Mouse (Mus musculus) hindbrain, embryonic 10.5 days (tissue): Measurements from ENCODE around the gene Ncoa3. TPM values are rescaled to one million over a fixed set of nuclear protein-coding genes. Genes with fewer than 3 reads are reported as not detected.

ENCODE experiments used
- DNase-seq: peaks from one replicate; pipeline ENCODE4 v3.0.0-alpha.2; 2017; ENCODE audit warnings: low spot score
- H3K27ac ChIP-seq: fragments of 300-500 bp; sonication (generic); 2 replicates; pipeline ENCODE4 v1.5.1; 2016; ENCODE audit warnings: mild to moderate bottlenecking, moderate library complexity
- H3K27me3 ChIP-seq: fragments of 300-500 bp; sonication (generic); 2 replicates; pipeline ENCODE4 v1.6.1; 2016; ENCODE audit warnings: mild to moderate bottlenecking; ENCODE audit not compliant: poor library complexity, insufficient read depth, severe bottlenecking
- H3K36me3 ChIP-seq: fragments of 300-500 bp; sonication (generic); 2 replicates; pipeline ENCODE4 v1.6.1; 2016; ENCODE audit warnings: mild to moderate bottlenecking, moderate library complexity
- H3K4me1 ChIP-seq: fragments of 300-500 bp; sonication (generic); replicated peaks from 2 replicates; pipeline ENCODE4 v1.6.1; 2016; ENCODE audit warnings: mild to moderate bottlenecking
- H3K4me3 ChIP-seq: fragments of 300-500 bp; sonication (generic); 2 replicates; pipeline ENCODE4 v1.5.1; 2016; ENCODE audit warnings: mild to moderate bottlenecking, moderate library complexity
- H3K9me3 ChIP-seq: fragments of 300-500 bp; sonication (generic); 2 replicates; pipeline ENCODE4 v1.6.1; 2016; ENCODE audit warnings: mild to moderate bottlenecking, moderate library complexity
- WGBS: fragments of 180-500 bp; shearing (Covaris S2); methylation state at CpG from one replicate; pipeline ENCODE4 v1.1.7; 2016; 5-methylcytosine and 5-hydroxymethylcytosine counted together
- polyA plus RNA-seq: library from polyadenylated mRNA; unstranded; fragments of >200 nt; fragmentation: Nextera tagmentation; extraction: Ambion mirVana; gene quantifications from 2 replicates; pipeline ENCODE4 v1.2.1, GENCODE M21; 2016

Gene Ncoa3
- polyA plus RNA-seq, 1 experiment from 2014 or later, result 14.6 TPM

DNA sequence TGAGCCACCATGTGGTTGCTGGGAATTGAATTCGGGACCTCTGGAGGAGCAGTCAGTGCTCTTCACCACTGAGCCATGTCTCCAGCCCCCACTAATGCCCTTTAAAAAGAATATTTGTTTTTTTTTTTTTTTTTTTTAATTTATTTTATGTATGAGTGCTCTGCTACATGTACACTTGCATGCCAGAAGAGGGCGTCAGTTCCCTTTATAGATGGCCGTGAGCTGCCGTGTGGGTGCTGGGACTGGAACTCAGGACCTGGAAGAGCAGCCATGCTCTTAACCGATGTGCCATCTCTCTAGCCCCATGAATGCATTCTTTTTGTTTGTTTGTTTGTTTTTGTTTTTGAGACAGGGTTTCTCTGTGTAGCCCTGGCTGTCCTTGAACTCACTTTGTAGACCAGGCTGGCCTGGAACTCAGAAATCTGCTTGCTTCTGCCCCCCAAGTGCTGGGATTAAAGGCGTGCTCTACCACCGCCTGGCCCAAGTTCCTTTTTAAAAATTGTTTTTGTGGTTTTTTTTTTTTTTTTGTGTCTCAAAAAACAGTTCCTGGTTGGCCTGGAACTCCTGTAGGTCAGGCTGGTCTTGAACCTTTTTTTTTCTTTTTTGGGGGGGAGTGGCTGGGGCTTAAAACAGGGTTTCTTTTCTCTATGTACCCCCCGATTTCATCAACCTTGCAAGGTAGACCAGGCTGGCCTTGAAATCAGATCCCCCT is 5.0 kb downstream of the Ncoa3 start:
- no peak overlapping the region for H3K27ac ChIP-seq
- H3K4me1 ChIP-seq, result peaks cover 61% of the 10 kb centered on the region
- WGBS, result 91% methylated on average over 8 of the region's 8 CpGs
- peaks cover 6% of the 10 kb centered on the region; the same call in 1 of the 2 replicates for H3K36me3 ChIP-seq
- no peak overlapping the region for H3K4me3 ChIP-seq
- DNase-seq, result no peak
- no peaks in the 10 kb centered on the region for H3K27me3 ChIP-seq
- no peaks in the 10 kb centered on the region for H3K9me3 ChIP-seq

DNA sequence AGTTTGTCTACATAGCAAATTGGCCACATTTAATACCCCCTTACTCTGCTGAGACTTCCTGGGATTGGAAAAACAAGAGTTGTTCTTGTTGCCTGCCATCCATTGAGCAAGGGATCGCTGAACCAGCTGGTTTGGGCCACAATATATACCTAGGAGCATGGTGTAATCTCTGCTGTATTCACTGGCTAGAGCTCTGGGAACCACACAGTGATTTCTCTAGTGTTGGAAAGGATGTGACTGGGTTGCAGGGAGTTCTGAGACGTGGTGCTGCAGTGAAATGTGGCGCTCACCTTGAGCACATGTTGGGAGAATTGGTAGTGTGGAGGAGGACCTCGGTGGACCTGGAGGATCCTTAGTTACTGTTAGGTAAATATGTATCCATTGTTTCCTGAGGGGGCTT is 6.5 kb downstream of the Ncoa3 start:
- no peak for DNase-seq
- Histone ChIP-seq H3K36me3 (peaks cover 6% of the 10 kb centered on the region; the same call in 1 of the 2 replicates), H3K4me3 (no peak overlapping the region), H3K27me3 (no peaks in the 10 kb centered on the region), H3K9me3 (no peaks in the 10 kb centered on the region), H3K27ac (peak overlapping the region; percentile 87), H3K4me1 (peaks cover 50% of the 10 kb centered on the region)
- 24% methylated on average over 4 of the region's 4 CpGs for WGBS

DNA sequence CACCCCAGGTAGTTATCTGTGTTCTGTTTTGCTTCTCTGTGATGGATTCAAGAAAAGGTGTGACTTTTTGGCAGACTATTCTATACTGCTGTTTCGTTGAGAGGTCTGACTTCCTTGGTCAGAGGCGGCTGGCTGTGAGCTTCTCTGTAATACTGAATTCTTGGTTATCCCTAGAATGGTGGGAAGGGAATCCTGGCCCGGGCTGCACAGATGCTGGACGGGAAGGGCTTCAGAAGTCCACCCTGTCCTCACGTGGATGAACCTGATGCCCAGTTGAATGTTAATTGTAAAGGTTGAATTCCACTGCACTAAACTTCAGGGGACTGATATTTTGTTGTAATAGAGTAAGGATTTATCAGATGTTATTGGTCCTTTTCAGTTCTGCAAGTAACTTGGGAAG is 7.4 kb downstream of the Ncoa3 start:
- DNase-seq, result peak; percentile 66
- peaks cover 48% of the 10 kb centered on the region for H3K4me1 ChIP-seq
- peak overlapping the region; percentile 87 for H3K27ac ChIP-seq
- no peaks in the 10 kb centered on the region for H3K27me3 ChIP-seq
- WGBS, result 5% methylated on average over 5 of the region's 5 CpGs
- H3K36me3 ChIP-seq, result no peaks in the 10 kb centered on the region
- no peaks in the 10 kb centered on the region for H3K9me3 ChIP-seq
- H3K4me3 ChIP-seq, result peak overlapping the region; percentile 31; the same call in 1 of the 2 replicates

DNA sequence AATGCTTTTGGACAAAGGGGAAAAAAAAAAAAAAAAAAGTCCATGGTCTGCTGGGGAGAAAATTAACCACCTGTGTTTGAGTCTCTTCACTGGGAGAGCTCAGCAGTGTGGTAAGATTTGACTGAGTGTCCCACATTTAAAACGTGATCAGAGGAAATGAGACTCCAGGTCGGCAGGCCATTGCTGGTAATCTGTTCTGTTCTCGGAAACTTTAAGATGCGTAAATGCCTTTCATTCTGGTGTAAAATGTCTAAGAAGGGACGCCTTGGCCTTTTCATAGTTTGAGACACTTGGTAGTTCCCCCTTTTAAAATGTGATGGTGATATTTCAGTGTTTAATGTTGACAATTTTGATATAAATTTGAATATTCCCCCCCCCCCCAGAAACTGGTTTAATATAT is 7.8 kb downstream of the Ncoa3 start:
- 14% methylated on average over 5 of the region's 5 CpGs for WGBS
- Histone ChIP-seq H3K36me3 (no peaks in the 10 kb centered on the region), H3K27ac (peak overlapping the region; percentile 87), H3K9me3 (no peaks in the 10 kb centered on the region), H3K4me3 (peak overlapping the region; percentile 31), H3K4me1 (peaks cover 48% of the 10 kb centered on the region), H3K27me3 (no peaks in the 10 kb centered on the region)
- DNase-seq, result no peak

DNA sequence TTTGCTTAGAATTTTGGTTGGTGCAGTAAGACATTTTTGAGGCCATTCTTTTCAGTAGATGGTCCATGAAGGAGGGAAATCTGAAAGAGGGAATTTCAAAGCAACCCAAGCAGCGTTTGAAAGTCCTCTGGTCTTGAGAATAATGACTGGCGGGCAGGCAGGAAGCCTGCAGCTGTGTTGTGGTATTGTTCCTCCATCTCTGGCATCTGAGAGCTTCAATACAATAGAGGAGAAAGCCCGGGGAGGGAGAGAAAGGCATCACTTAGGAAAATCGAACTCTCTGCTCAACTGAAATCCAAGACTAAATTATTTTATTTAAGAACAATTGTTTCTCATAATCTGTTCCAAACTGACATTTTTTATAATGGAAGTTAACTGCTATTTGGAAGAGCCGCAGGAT is 8.3 kb downstream of the Ncoa3 start:
- H3K4me3 ChIP-seq, result peak overlapping the region; percentile 31
- DNase-seq, result peak; percentile 44

DNA sequence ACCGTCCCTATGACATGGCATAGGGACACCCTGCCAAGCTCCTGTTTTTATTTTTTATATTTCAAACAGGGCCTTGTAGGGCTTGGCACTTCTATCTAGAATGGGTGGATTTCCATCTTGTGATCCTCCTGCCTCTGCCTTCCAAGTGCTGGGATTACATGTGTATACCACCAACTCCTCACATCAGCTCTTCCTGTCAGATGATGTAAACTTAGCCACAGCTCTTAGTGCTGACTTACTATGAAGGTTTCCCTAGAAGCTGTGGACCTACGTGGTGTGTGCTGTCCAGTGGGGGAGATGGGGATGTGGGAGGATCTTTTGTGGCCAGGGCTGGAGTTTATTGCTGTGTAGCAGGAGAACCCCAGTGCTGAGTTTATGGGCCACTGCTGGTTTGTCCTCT is 8.9 kb downstream of the Ncoa3 start:
- Histone ChIP-seq H3K36me3 (no peaks in the 10 kb centered on the region), H3K9me3 (no peaks in the 10 kb centered on the region), H3K4me1 (peaks cover 48% of the 10 kb centered on the region), H3K4me3 (peak overlapping the region; percentile 31), H3K27me3 (no peaks in the 10 kb centered on the region), H3K27ac (peak overlapping the region; percentile 87)
- DNase-seq, result no peak
- 26% methylated on average over 2 of the region's 2 CpGs for WGBS

More for the DNA sequence above, 8.3 kb downstream of the Ncoa3 start:
- peaks cover 48% of the 10 kb centered on the region for H3K4me1 ChIP-seq
- WGBS, result 6% methylated on average over 5 of the region's 5 CpGs
- H3K36me3 ChIP-seq, result no peaks in the 10 kb centered on the region
- no peaks in the 10 kb centered on the region for H3K27me3 ChIP-seq
- no peaks in the 10 kb centered on the region for H3K9me3 ChIP-seq
- H3K27ac ChIP-seq, result peak overlapping the region; percentile 87

DNA sequence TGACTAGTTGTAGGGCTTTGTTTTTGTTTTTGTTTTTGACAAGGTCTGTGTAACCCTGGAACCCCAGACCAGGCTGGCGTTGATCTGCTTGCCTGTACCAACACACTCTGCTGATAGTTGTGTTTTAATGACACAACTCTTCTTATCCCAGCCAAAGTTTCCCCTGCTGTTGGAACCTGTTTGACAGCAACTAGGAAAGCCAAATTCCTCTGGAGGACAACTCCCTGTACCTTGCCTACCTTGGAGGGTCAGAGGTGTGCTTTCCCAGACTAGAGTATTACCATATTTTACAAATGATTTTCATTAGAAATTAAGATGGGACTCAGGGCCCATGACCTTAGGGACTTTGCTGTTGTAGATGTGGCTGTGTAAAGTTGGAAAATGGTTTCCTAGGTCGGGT is 9.3 kb downstream of the Ncoa3 start:
- no peaks in the 10 kb centered on the region for H3K36me3 ChIP-seq
- H3K27me3 ChIP-seq, result no peaks in the 10 kb centered on the region
- WGBS, result 60% methylated on average over 2 of the region's 2 CpGs
- H3K27ac ChIP-seq, result peak overlapping the region; percentile 87
- no peak for DNase-seq
- no peaks in the 10 kb centered on the region for H3K9me3 ChIP-seq
- H3K4me1 ChIP-seq, result peaks cover 46% of the 10 kb centered on the region
- H3K4me3 ChIP-seq, result no peak overlapping the region

DNA sequence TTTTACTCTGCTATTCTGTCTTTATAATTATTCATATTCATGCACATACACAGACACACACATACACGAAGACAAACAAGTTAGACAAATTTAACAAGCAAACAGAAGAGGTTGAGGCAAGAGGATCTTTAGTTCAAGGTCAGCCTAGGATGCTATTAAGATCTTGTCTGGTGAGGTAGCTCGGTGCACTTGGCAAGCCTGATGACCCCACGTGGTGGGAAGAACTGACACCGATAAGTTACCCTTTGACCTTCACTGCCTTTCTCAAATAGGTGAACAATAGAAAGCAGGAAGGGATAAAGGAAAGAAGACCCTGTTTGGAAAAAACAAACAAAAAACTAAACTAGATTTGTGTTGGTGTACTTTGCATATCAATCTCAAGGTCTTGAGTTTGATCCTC is 10.0 kb downstream of the Ncoa3 start:
- H3K27ac ChIP-seq, result peak overlapping the region; percentile 87; the same call in 1 of the 2 replicates
- H3K9me3 ChIP-seq, result no peaks in the 10 kb centered on the region
- H3K27me3 ChIP-seq, result no peaks in the 10 kb centered on the region
- no peak overlapping the region for H3K4me3 ChIP-seq
- no peaks in the 10 kb centered on the region for H3K36me3 ChIP-seq
- no peak for DNase-seq
- 54% methylated on average over 4 of the region's 4 CpGs for WGBS
- peaks cover 45% of the 10 kb centered on the region for H3K4me1 ChIP-seq

DNA sequence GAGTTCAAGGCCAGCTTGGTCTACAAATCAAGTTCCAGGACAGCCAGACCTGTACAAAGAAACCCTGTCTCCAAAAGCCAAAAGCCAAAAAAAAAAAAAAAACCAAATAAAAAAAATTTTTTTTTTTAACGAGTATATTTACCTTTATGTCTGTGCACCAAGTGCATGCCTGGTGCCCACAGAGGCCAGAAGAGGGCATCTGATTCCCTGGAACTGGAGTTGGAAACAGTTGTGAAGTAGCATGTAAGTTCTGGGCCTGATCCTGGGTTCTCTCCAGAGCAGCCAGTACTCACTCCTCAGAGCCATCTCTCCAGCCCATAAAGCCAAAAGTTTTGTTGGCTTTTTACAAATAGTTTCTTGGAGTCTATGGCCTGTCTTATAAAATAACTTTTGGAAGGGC is 10.6 kb downstream of the Ncoa3 start:
- Histone ChIP-seq H3K4me3 (no peak overlapping the region), H3K36me3 (no peaks in the 10 kb centered on the region), H3K27ac (no peak overlapping the region), H3K9me3 (no peaks in the 10 kb centered on the region), H3K27me3 (no peaks in the 10 kb centered on the region), H3K4me1 (peaks cover 45% of the 10 kb centered on the region)
- WGBS, result 67% methylated on average over 1 of the region's 1 CpGs
- no peak for DNase-seq

DNA sequence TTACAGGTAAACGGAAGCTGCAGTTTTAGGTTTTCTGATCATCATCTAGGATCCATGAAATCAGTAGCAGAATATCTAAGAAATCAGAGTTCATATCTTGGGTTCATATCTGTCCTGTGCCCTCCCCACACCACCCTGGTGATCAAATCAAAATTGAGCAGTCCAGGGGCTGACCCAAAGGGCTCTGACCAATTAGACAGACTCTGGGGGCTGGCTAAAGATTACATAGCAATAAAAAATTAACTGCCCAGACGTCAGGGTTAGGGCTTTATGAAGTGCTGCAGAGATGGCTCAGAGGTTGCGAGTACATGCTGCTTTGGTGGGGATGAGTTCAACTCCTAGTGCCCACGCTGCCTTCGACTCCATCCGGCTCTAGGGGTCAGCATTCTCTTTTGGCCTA is 14.6 kb downstream of the Ncoa3 start:
- DNase-seq, result no peak
- H3K9me3 ChIP-seq, result no peaks in the 10 kb centered on the region
- peaks cover 46% of the 10 kb centered on the region for H3K4me1 ChIP-seq
- 82% methylated on average over 6 of the region's 6 CpGs for WGBS
- H3K36me3 ChIP-seq, result no peaks in the 10 kb centered on the region
- no peak overlapping the region for H3K4me3 ChIP-seq
- no peak overlapping the region for H3K27ac ChIP-seq
- H3K27me3 ChIP-seq, result no peaks in the 10 kb centered on the region

DNA sequence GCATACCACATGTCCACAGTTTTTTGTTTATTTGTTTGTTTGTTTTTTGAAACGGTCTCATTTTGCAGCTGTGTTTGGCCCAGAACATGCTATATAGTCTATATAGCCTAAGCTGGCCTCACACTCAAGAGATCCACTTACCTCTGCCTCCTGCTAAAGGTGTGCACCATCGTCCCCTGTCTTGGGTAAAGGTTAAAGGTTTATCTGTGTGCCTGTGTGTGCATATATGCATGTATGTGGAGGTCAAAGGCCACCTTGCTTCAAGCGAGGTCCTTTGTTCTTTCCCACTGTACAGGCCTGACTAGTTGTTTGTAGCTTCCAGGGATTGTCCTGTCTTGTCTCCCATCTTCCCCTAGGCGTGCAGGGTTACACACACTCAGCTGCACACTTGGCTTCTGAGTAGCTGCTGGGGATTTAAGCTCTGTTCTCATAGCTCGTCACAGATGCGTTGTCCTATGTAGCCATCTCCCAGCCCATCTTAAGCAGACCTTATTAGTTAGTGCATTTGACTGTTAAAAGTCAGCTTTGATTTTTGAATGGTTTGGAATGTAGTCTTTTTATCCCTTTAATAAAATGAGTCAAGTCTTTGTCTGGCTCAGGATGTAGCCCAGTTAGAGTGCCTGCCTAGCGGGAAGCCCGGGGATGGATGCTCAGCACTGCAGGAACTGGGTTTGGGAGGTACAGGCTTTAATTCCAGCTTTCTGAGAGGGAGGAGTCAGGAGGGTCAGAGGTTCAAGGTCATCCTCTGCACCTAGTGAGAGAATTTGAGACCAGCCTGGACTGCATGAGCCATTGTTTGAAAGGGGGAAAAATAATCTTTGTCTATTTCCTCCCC is 16.3 kb downstream of the Ncoa3 start:
- 47% methylated on average over 8 of the region's 8 CpGs for WGBS
- Histone ChIP-seq H3K27ac (peak overlapping the region; percentile 63), H3K4me3 (no peak overlapping the region)

DNA sequence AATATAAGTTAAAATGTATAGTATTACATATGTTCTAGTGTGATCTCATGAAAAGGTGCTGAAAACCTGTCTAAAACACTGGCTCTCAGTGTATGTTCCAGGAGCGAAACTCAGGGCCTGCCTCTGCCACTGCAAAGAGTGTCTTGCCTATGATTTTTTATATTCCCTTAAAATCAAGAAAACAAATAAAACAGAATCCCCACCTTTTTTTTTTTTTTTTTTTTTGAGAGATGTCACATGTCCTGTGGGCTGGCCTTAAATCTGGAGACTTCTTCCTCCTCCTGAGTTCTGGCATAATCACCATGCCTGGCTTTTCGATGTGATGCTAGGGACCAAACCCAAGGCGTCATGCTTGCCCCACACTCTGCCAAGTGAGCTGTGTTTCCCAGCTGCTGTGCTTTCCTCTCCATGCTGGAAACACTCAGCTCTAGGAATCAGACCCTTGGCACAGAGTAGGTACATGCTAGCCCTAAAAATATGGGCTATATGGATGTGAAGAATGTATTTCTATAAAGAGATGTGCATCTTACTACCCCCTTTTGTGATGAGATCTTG is 17.0 kb downstream of the Ncoa3 start:
- peaks cover 5% of the 10 kb centered on the region; the same call in 1 of the 2 replicates for H3K36me3 ChIP-seq
- DNase-seq, result no peak
- WGBS, result 80% methylated on average over 3 of the region's 3 CpGs
- no peaks in the 10 kb centered on the region for H3K27me3 ChIP-seq
- peaks cover 40% of the 10 kb centered on the region for H3K4me1 ChIP-seq
- H3K4me3 ChIP-seq, result no peak overlapping the region
- H3K27ac ChIP-seq, result peak overlapping the region; percentile 63; the same call in 1 of the 2 replicates
- no peaks in the 10 kb centered on the region for H3K9me3 ChIP-seq

More for the DNA sequence above, 16.3 kb downstream of the Ncoa3 start:
- Histone ChIP-seq H3K27me3 (no peaks in the 10 kb centered on the region), H3K9me3 (no peaks in the 10 kb centered on the region), H3K4me1 (peaks cover 40% of the 10 kb centered on the region), H3K36me3 (peaks cover 5% of the 10 kb centered on the region; the same call in 1 of the 2 replicates)
- no peak for DNase-seq

DNA sequence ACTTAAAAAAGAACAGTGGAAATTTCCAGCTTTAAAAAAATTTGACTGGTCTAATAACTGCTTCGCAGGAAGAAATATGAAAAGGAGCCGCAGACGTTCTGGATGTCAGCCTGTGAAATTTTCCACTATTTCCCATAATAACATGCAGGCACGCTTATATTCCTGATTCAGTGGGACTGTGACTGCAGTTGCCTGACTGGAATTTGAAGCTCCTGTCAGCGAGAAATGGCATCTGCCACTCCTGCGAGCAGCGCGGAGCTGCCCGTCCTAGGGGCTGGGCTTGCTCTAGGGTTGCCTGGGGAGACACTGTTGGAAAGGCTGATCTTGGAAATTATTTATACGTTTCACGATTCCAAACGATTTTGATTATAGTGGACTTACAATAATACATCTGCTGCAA is 17.9 kb downstream of the Ncoa3 start:
- Histone ChIP-seq H3K36me3 (peaks cover 11% of the 10 kb centered on the region; the same call in 1 of the 2 replicates), H3K27me3 (no peaks in the 10 kb centered on the region), H3K4me1 (peaks cover 40% of the 10 kb centered on the region), H3K27ac (no peak overlapping the region), H3K4me3 (no peak overlapping the region), H3K9me3 (no peaks in the 10 kb centered on the region)
- 70% methylated on average over 12 of the region's 12 CpGs for WGBS
- DNase-seq, result no peak
